Mouse (Mus musculus) CH12.LX (cell line): ENCODE measurements around the gene Ptgis. TPM values are rescaled to one million over a fixed set of nuclear protein-coding genes. Genes with fewer than 3 reads are reported as not detected.
"Not testable (repeated sequence)": the region's sequence is repeated elsewhere in the genome, so short reads cannot be mapped to it uniquely, and the experiment has no call there.

Experiments
- DNase-seq: peaks from one replicate; pipeline ENCODE4 v3.0.0-alpha.2; 2013; ENCODE audit errors: extremely low read depth
- H3K27ac ChIP-seq: 2 replicates; pipeline ENCODE4 v1.5.1; 2012; ENCODE audit warnings: low read depth, mild to moderate bottlenecking, control low read depth, moderate library complexity; ENCODE audit not compliant: insufficient read depth
- H3K27me3 ChIP-seq: replicated peaks from 2 replicates; pipeline ENCODE3; 2012; ENCODE audit warnings: inconsistent platforms
- H3K36me3 ChIP-seq, 2 experiments: replicated peaks in 1 of 2; 2 replicates each; pipeline versions ENCODE3 to v1.6.1; 2012; ENCODE audit warnings: inconsistent platforms in 1 of 2, low read length in 1 of 2, mild to moderate bottlenecking in 1 of 2, mixed read lengths in 1 of 2, moderate library complexity in 1 of 2; ENCODE audit not compliant: control insufficient read depth in 1 of 2, insufficient read depth in 1 of 2
- H3K4me1 ChIP-seq, 2 experiments: 2 replicates each; pipeline ENCODE4 v1.6.1; 2012; ENCODE audit warnings: inconsistent platforms in 1 of 2, moderate library complexity in 1 of 2; ENCODE audit not compliant: insufficient read depth in 2 of 2, control insufficient read depth in 1 of 2
- H3K4me2 ChIP-seq: 2 replicates; pipeline ENCODE4 v1.6.1; 2012; ENCODE audit warnings: low read depth, mild to moderate bottlenecking, control low read depth; ENCODE audit not compliant: poor library complexity, insufficient read depth, severe bottlenecking
- H3K4me3 ChIP-seq, 3 experiments: fragments of 150-350 bp in 1 of 3; sonication (generic) in 1 of 3; replicated peaks in 1 of 3; 2 replicates each; pipeline versions ENCODE3 to v1.5.1; 2011 to 2012; ENCODE audit warnings: low read depth in 2 of 3, low read length in 2 of 3, mild to moderate bottlenecking in 2 of 3, moderate library complexity in 2 of 3, control low read depth in 1 of 3, improper control_type of control experiment in 1 of 3, inconsistent platforms in 1 of 3, mixed read lengths in 1 of 3; ENCODE audit not compliant: poor library complexity in 1 of 3
- H3K79me2 ChIP-seq: replicated peaks from 2 replicates; pipeline ENCODE4 v1.6.1; 2012; ENCODE audit warnings: mild to moderate bottlenecking, moderate library complexity; ENCODE audit not compliant: control insufficient read depth, poor library complexity, insufficient read depth, severe bottlenecking; ENCODE audit errors: extremely low read depth
- H3K9ac ChIP-seq: 2 replicates; pipeline ENCODE4 v1.6.1; 2012; ENCODE audit warnings: low read depth, mild to moderate bottlenecking, control low read depth, moderate library complexity; ENCODE audit not compliant: insufficient read depth
- H3K9me3 ChIP-seq: replicated peaks from 2 replicates; pipeline ENCODE3; 2012; ENCODE audit warnings: low read length, inconsistent platforms, mixed read lengths
- BHLHE40 ChIP-seq: IDR thresholded peaks from 2 replicates; pipeline ENCODE4 v1.6.1; 2011; ENCODE audit warnings: mild to moderate bottlenecking, low read depth, low read length, improper control_type of control experiment
- CTCF ChIP-seq, 2 experiments: IDR thresholded peaks in 1 of 2; conservative IDR thresholded peaks in 1 of 2; 2 replicates each; pipeline ENCODE4 v1.5.1; 2011 to 2012; ENCODE audit warnings: low read depth in 2 of 2, low read length in 2 of 2, improper control_type of control experiment in 1 of 2, inconsistent platforms in 1 of 2, mild to moderate bottlenecking in 1 of 2, moderate library complexity in 1 of 2
- E2F4 ChIP-seq: IDR thresholded peaks from 2 replicates; pipeline ENCODE4 v1.6.1; 2011; ENCODE audit warnings: low read depth, low read length, improper control_type of control experiment; ENCODE audit not compliant: insufficient replicate concordance
- ELF1 ChIP-seq: IDR thresholded peaks from 2 replicates; pipeline ENCODE4 v1.6.1; 2014; ENCODE audit warnings: low read depth, mild to moderate bottlenecking, inconsistent platforms, low read length, improper control_type of control experiment
- EP300 ChIP-seq: IDR thresholded peaks from 2 replicates; pipeline ENCODE4 v1.6.1; 2011; ENCODE audit warnings: low read length, improper control_type of control experiment
- ETS1 ChIP-seq: conservative IDR thresholded peaks from 2 replicates; pipeline ENCODE4 v1.6.1; 2012; ENCODE audit warnings: low read depth, mild to moderate bottlenecking, inconsistent platforms, low read length, improper control_type of control experiment, moderate library complexity
- GABPA ChIP-seq: IDR thresholded peaks from 2 replicates; pipeline ENCODE4 v1.6.1; 2012; ENCODE audit warnings: low read depth, low read length, improper control_type of control experiment, inconsistent platforms; ENCODE audit not compliant: insufficient replicate concordance
- IRF4 ChIP-seq: IDR thresholded peaks from 2 replicates; pipeline ENCODE4 v1.6.1; 2014; ENCODE audit warnings: low read depth, mild to moderate bottlenecking, inconsistent platforms, low read length, improper control_type of control experiment
- JUN ChIP-seq: IDR thresholded peaks from 2 replicates; pipeline ENCODE4 v1.6.1; 2011; ENCODE audit warnings: low read depth, mild to moderate bottlenecking, low read length, improper control_type of control experiment, moderate library complexity; ENCODE audit not compliant: insufficient read depth
- JUND ChIP-seq: conservative IDR thresholded peaks from 2 replicates; pipeline ENCODE4 v1.6.1; 2011; ENCODE audit warnings: low read depth, low read length, improper control_type of control experiment
- KAT2A ChIP-seq: IDR thresholded peaks from 2 replicates; pipeline ENCODE4 v1.6.1; 2012; ENCODE audit warnings: low read length, improper control_type of control experiment, inconsistent platforms; ENCODE audit not compliant: insufficient replicate concordance
- MAFK ChIP-seq: IDR thresholded peaks from 2 replicates; pipeline ENCODE4 v1.6.1; 2011; ENCODE audit warnings: low read length, improper control_type of control experiment; ENCODE audit not compliant: insufficient replicate concordance
- MAX ChIP-seq: IDR thresholded peaks from 2 replicates; pipeline ENCODE4 v1.6.1; 2011; ENCODE audit warnings: low read length, improper control_type of control experiment
- MAZ ChIP-seq: IDR thresholded peaks from 2 replicates; pipeline ENCODE4 v1.6.1; 2012; ENCODE audit warnings: low read depth, mild to moderate bottlenecking, inconsistent platforms, low read length, improper control_type of control experiment, moderate library complexity
- NRF1 ChIP-seq: IDR thresholded peaks from 2 replicates; pipeline ENCODE4 v1.6.1; 2014; ENCODE audit warnings: low read depth, mild to moderate bottlenecking, inconsistent platforms, low read length, improper control_type of control experiment, moderate library complexity
- PAX5 ChIP-seq: IDR thresholded peaks from 2 replicates; pipeline ENCODE4 v1.6.1; 2012; ENCODE audit warnings: low read length, inconsistent platforms, mixed read lengths
- SMC3 ChIP-seq: IDR thresholded peaks from 2 replicates; pipeline ENCODE4 v1.6.1; 2011; ENCODE audit warnings: low read depth, low read length, improper control_type of control experiment
- TBP ChIP-seq: conservative IDR thresholded peaks from 2 replicates; pipeline ENCODE4 v1.6.1; 2011; ENCODE audit warnings: low read depth, low read length, improper control_type of control experiment
- TCF12 ChIP-seq: IDR thresholded peaks from 2 replicates; pipeline ENCODE4 v1.6.1; 2014; ENCODE audit warnings: low read depth, mild to moderate bottlenecking, inconsistent platforms, low read length, improper control_type of control experiment
- UBTF ChIP-seq: IDR thresholded peaks from 2 replicates; pipeline ENCODE4 v1.6.1; 2012; ENCODE audit warnings: low read depth, mild to moderate bottlenecking, inconsistent platforms, low read length, improper control_type of control experiment, moderate library complexity
- USF1 ChIP-seq: IDR thresholded peaks from 2 replicates; pipeline ENCODE4 v1.6.1; 2014; ENCODE audit warnings: low read depth, mild to moderate bottlenecking, inconsistent platforms, low read length, improper control_type of control experiment
- ZC3H11A ChIP-seq: IDR thresholded peaks from 2 replicates; pipeline ENCODE4 v1.6.1; 2012; ENCODE audit warnings: low read depth, mild to moderate bottlenecking, inconsistent platforms, low read length, improper control_type of control experiment
- dilution Hi-C: fragments of 300-500 bp; cut with MboI; formaldehyde crosslinking; loops from 2 replicates; pipeline ENCODE4 v1.14.3; 2020; ENCODE audit warnings: low sequenced_read_pairs; ENCODE audit not compliant: extremely low pct_unique_long_range_greater_than_20kb, extremely low pct_ligation_motif_present
- in situ Hi-C: fragments of 300-500 bp; cut with MboI; formaldehyde crosslinking; loops from 3 replicates; pipeline ENCODE4 v1.14.3; 2019; ENCODE audit warnings: low sequenced_read_pairs, low pct_ligation_motif_present, low pct_unique_long_range_greater_than_20kb, mixed read lengths
- polyA plus RNA-seq: library from polyadenylated mRNA; unstranded; fragments of >175 nt; gene quantifications from 2 replicates; pipeline ENCODE4 v1.2.1, GENCODE M21; 2012; ENCODE audit warnings: low read depth; ENCODE audit not compliant: insufficient read length
- total RNA-seq, 2 experiments: library from RNA; depleted of rRNA; stranded (reverse); fragments of 300-350 nt in 1 of 2; fragments of >200 nt in 1 of 2; gene quantifications; 2 replicates each; pipeline ENCODE4 v1.2.3; 2012 to 2014

Ptgis gene
- total and polyA plus RNA-seq, 3 experiments = 7.0 to 15.9 (median 13.4) TPM

GRCm38 (mm10) chr2:167205918-167206629 lies 34.3 kb downstream of the Ptgis start:
- no peaks in the 10 kb centered on the region for H3K9me3 ChIP-seq
- in situ Hi-C loops = no loop called here

GRCm38 (mm10) chr2:167204686-167205085 lies 35.7 kb downstream of the Ptgis start:
- in situ Hi-C loops, dilution Hi-C loops, H3K9ac ChIP-seq: not testable (repeated sequence)

More at GRCm38 (mm10) chr2:167205918-167206629, 34.3 kb downstream of the Ptgis start:
- H3K4me3 ChIP-seq = no peak overlapping the region
- peaks cover 21% of the 10 kb centered on the region for H3K27me3 ChIP-seq
- DNase-seq = no peak
- dilution Hi-C loops = no loop called here
- no peak overlapping the region for H3K27ac ChIP-seq
- no peak overlapping the region for H3K4me2 ChIP-seq
- H3K79me2 ChIP-seq = no peaks in the 10 kb centered on the region
- peaks cover 5 to 86% of the 10 kb centered on the region in 2 experiments for H3K36me3 ChIP-seq
- H3K4me1 ChIP-seq = peaks cover 5 to 36% of the 10 kb centered on the region in 2 experiments; a peak in 3 of 4 replicates
- TF ChIP-seq BHLHE40 (no peak), SMC3 (no peak)
- H3K9ac ChIP-seq = no peak overlapping the region

GRCm38 (mm10) chr2:167203505-167204166 lies 36.8 kb downstream of the Ptgis start:
- no peak overlapping the region for H3K9ac ChIP-seq
- dilution Hi-C loops (no loop called here), in situ Hi-C loops (no loop called here)
- H3K36me3 ChIP-seq = peaks cover 5 to 71% of the 10 kb centered on the region in 2 experiments
- no peaks in the 10 kb centered on the region for H3K9me3 ChIP-seq
- H3K4me2 ChIP-seq = no peak overlapping the region
- H3K4me3 ChIP-seq = no peak overlapping the region
- DNase-seq = peak; percentile 83
- H3K4me1 ChIP-seq = peaks cover 5 to 38% of the 10 kb centered on the region in 2 experiments; a peak in 3 of 4 replicates
- peaks cover 25% of the 10 kb centered on the region for H3K27me3 ChIP-seq
- H3K79me2 ChIP-seq = no peaks in the 10 kb centered on the region
- H3K27ac ChIP-seq = no peak overlapping the region
- TF ChIP-seq JUN (no peak), ELF1 (no peak), MAZ (0 out of 2 replicates have a peak, but pooled peaks have one; percentile 21), TBP (no peak), IRF4 (no peak), E2F4 (no peak), UBTF (no peak), TCF12 (no peak), NRF1 (no peak), SMC3 (peak; percentile 83), MAX (peak; percentile 72), GABPA (no peak), CTCF (conservative IDR thresholded peaks at IDR 0.05 in 1 of 2, IDR thresholded peaks at IDR 0.05 in 1 of 2; ENCODE audit: low read depth in 2 of 2, low read length in 2 of 2) (peak; percentile 60 to 83), JUND (no peak), PAX5 (no peak), MAFK (no peak), ZC3H11A (peak; percentile 7; the same call in 1 of the 2 replicates), ETS1 (peak; percentile 34; the same call in 1 of the 2 replicates), EP300 (no peak), USF1 (no peak), KAT2A (no peak)

More at GRCm38 (mm10) chr2:167204686-167205085, 35.7 kb downstream of the Ptgis start:
- H3K9me3 ChIP-seq, DNase-seq, H3K27ac ChIP-seq, H3K4me3 ChIP-seq, H3K4me2 ChIP-seq, H3K79me2 ChIP-seq: not testable (repeated sequence)
- H3K36me3 ChIP-seq = peaks cover 5 to 77% of the 10 kb centered on the region in 2 experiments
- peaks cover 5 to 38% of the 10 kb centered on the region in 2 experiments; a peak in 3 of 4 replicates for H3K4me1 ChIP-seq
- peaks cover 21% of the 10 kb centered on the region for H3K27me3 ChIP-seq
